Mouse (Mus musculus): ENCODE data around the gene Adamts16. TPM values are rescaled to one million over a fixed set of nuclear protein-coding genes. Genes with fewer than 3 reads are reported as not detected.

The Adamts16 gene
- total RNA-seq, 2 experiments from 2014 or later, result 1.4 to 2.2 TPM

- DNase-seq, result no peak
Measured at GRCm38 (mm10) chr13:70761312-70761711, 80.3 kb downstream of the Adamts16 start.

- DNase-seq, result no peak
Measured at GRCm38 (mm10) chr13:70760186-70760585, 81.4 kb downstream of the Adamts16 start.

GRCm38 (mm10) chr13:70746294-70747008 is 95.2 kb downstream of the Adamts16 start:
- no peak for DNase-seq

- no peak for DNase-seq
Measured at GRCm38 (mm10) chr13:70744416-70745038, 97.1 kb downstream of the Adamts16 start.

GRCm38 (mm10) chr13:70742693-70743092 is 98.9 kb downstream of the Adamts16 start:
- DNase-seq, result no peak

- no peak for DNase-seq
Measured at GRCm38 (mm10) chr13:70740281-70741240, 101.0 kb downstream of the Adamts16 start.

GRCm38 (mm10) chr13:70738781-70739180 is 102.8 kb downstream of the Adamts16 start:
- no peak for DNase-seq

GRCm38 (mm10) chr13:70736409-70736808 is 105.2 kb downstream of the Adamts16 start:
- peak; percentile 7 for DNase-seq

GRCm38 (mm10) chr13:70734640-70735039 is 107.0 kb downstream of the Adamts16 start:
- no peak for DNase-seq

- DNase-seq, result no peak
Measured at GRCm38 (mm10) chr13:70733911-70734310, 107.7 kb downstream of the Adamts16 start.

- peak; percentile 14 for DNase-seq
Measured at GRCm38 (mm10) chr13:70733206-70733605, 108.4 kb downstream of the Adamts16 start.

- peak; percentile 46 for DNase-seq
Measured at GRCm38 (mm10) chr13:70732781-70733180, 108.8 kb downstream of the Adamts16 start.

GRCm38 (mm10) chr13:70731349-70731748 is 110.3 kb downstream of the Adamts16 start:
- DNase-seq, result no peak

- DNase-seq, result no peak
Measured at GRCm38 (mm10) chr13:70729996-70730395, 111.6 kb downstream of the Adamts16 start.

- no peak for DNase-seq
Measured at GRCm38 (mm10) chr13:70726249-70726648, 115.4 kb downstream of the Adamts16 start.

- DNase-seq, result no peak
Measured at GRCm38 (mm10) chr13:70724635-70725034, 117.0 kb downstream of the Adamts16 start.

GRCm38 (mm10) chr13:70724108-70724622 is 117.4 kb downstream of the Adamts16 start:
- DNase-seq, result no peak

- no peak for DNase-seq
Measured at GRCm38 (mm10) chr13:70719994-70720393, 121.6 kb downstream of the Adamts16 start.

- no peak for DNase-seq
Measured at GRCm38 (mm10) chr13:70718814-70719213, 122.8 kb downstream of the Adamts16 start.

GRCm38 (mm10) chr13:70716022-70716421 is 125.6 kb downstream of the Adamts16 start:
- DNase-seq, result no peak

- DNase-seq, result no peak
Measured at GRCm38 (mm10) chr13:70714081-70714775, 127.4 kb downstream of the Adamts16 start.

- no peak for DNase-seq
Measured at GRCm38 (mm10) chr13:70713331-70713730, 128.3 kb downstream of the Adamts16 start.

Measured in adrenal gland, postnatal 10 days (tissue).